Mouse (Mus musculus): Measurements from ENCODE around the gene Grk5.

Grk5 gene

DNA sequence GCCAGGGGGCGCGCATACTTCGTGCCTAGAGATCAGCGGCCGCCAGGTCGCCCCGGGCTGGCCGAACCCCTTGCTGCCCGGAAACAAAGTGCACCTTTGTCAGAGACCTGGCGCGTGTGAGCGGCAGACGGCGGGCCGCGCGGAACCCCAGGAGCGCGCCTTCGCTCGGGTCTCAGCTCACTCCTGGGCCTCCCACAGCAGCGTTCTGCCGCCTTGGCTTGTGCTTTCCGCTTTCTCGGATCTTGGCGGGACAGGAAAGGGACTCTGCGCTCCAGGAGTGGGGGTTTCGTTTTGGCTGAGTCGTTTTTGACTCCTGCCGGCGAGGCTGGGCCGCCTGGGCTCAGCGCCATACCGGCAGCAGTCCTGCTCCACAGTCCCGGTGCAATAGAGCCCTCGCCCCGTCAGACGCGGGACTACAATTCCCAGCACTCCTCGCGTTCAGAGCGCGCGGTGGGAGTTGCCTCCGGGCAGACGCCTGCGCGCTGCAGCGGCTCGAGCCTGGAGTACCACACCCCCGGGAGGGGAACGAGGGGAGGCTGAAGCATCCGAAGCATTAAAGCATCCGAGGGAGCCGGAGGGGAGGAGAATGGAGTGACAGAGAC, at the start of gene Grk5:
TSS of gene Grk5 (plus strand) at position 36 of the 602 bp plus-strand sequence.
- in situ Hi-C loops (cut with MboI, MseI), result loop anchor here (5.0 kb wide), 1 partner anchor 192 kb away; no protein-coding TSS in a partner anchor

DNA sequence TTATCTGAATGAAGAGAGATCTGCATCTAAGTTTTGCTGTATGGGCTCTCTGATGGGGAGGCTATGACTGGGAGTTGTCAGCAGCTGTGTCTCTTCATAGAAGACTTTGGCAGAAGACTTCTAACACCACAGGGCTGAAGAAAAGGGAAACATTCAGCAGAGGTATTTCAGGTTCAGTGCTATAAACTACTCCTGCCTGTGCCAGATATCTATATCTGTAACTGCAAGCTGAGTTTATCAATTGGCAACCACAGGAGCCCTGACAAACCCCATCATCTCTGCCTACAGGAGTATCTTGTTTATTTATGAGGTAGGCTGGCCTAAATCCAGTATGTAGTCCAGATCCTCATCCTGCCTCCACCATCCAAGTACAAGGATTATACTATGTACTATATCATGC, 46.2 kb upstream of the Grk5 start:
- in situ Hi-C loops (cut with MboI, MseI), result loop anchor here (5.0 kb wide), 1 partner anchor 249 kb away; no protein-coding TSS in a partner anchor

DNA sequence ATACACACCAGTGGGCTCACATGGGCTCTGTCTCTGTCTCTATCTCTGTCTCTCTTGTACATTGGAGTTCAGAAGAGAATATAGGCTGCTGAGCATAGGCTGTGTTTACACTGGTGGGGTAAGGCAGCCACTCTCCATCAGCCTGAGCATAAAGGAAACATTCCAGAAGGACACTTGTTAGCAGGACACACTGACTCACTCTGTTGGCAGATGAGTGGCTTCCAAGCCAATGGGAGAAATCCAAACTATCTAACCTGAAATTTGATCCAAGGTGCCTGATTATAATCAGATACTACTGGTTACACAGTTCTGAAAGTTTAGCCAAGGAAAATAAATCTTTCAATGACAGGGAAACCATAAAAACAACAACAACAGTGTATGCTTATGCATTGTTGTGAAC, 43.8 kb upstream of the Grk5 start:
- in situ Hi-C loops (cut with MboI, MseI), result no loop called here

DNA sequence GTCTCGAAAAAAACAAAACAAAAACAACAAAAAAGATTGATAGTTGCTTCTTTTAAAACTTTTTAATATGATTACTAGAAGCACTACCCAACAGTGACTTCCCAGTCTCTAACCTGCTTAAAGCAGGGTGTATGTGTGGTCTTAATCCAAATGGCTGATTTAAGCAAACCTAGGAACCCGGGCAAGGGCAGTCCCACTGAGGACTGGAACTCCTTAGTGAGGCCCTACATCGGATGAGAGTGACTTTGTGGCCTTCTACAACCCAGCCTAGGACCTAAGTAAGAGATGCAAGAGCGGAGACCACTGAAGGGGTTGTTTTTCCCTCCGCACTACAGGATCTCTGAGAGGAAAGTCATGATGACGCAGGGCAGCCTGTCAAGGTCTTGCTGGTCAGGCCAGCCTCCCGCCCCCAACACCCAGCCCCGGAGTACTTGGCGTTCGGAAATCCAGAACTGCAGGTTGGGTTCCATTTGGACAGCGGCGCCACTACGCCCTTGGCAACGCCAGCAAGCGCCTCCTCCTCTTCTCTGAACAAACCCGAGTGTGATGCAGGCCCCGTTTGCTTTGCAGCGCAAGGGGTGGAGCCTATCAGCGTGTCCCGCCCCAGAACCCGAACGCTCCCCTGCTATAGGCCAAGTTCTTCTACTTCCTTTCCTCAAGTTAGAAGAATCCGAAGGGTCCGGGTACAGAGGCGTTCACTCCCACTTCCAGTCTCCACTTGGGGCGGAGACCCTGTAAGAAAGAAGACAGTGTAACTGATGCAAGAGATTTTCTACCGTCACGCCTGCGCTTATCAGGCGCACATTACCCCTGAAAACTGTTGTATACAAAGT, 28.5 kb upstream of the Grk5 start, which contains the start of gene Sfxn4:
TSS of gene Sfxn4 (minus strand) at position 612 of the 833 bp plus-strand sequence.
- in situ Hi-C loops (cut with MboI, MseI), result loop anchor here (5.0 to 10.0 kb wide), 2 partner anchors 56 to 104 kb away; partner anchors contain the start of gene Nanos1

DNA sequence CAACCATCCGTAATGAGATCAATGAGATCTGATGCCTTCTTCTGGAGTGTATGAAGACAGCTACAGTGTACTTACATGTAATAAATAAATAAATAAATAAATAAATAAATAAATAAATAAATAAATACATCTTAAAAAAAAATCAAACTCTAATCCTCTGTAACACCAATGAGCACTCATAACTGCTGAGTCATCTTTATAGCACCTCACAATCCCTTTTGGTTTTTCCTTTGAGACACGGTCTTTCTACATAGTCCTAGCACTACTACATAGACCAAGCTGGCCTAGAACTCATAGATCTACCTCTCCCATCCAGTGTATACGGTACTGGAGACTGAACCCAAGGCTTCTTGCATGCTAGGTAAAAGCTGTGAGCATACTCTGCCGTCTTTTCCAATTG, 23.4 kb upstream of the Grk5 start:
- in situ Hi-C loops (cut with MboI, MseI), result loop anchor here (10.0 kb wide), 1 partner anchor 61 kb away; no protein-coding TSS in a partner anchor

DNA sequence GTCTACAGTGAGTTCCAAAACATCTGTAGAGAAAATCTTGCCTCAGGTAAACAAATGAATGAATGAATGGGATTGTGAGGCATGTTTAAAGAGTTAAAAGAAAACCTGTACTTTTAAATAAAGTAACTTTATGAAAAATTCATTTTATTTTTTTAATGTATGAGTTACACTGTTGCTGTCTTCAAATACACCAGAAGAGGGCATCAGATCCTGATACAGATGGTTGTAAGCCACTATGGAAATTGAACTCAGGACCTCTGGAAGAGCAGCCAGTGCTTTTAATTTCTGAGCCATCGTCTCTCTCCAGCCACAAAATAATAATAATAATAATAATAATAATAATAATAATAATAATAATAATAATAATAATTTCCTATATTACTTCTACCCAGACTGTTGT, 19.1 kb upstream of the Grk5 start:
- in situ Hi-C loops (cut with MboI, MseI), result loop anchor here (10.0 kb wide), 1 partner anchor 296 kb away; no protein-coding TSS in a partner anchor

DNA sequence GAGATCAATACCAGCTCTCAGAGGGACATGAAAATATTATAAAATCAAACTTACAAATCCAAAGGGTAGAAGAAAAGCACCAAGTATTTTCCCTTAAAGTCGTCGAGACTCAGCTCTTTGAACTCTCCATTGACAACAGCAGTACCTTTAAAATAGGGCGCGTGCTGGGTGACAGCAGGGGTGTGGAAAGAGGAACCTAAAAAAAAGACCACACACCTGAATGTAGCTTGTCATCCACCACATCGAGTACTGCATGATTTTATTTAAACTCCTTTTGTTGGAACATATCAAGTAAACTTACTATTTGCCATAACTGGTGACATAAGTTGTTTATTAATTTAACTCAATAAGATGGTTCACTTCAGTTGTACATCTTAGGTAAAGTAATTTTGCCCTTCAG, 18.2 kb upstream of the Grk5 start:
- in situ Hi-C loops (cut with MboI, MseI), result loop anchor here (10.0 kb wide), 1 partner anchor 297 kb away; no protein-coding TSS in a partner anchor

DNA sequence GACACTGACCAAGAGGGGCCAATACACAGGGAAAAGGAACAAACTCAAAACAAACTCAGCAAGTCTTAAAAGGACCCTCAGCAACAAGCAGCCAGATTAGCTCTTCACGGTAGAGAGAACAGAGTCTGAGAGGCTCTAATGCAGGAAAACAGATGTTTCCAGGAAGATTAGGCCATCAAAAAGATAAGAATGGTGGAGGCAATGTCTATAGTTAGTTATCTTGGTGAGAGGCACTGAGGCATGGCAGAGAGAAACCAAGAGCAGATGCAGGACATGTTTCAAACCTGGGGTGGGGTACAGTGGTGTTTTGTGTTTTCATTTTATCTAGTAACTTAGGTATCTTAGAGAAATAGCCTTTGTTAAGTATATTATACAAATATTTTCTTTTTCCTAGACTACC, 17.3 kb upstream of the Grk5 start:
- in situ Hi-C loops (cut with MboI, MseI), result loop anchor here (10.0 kb wide), 1 partner anchor 297 kb away; no protein-coding TSS in a partner anchor

DNA sequence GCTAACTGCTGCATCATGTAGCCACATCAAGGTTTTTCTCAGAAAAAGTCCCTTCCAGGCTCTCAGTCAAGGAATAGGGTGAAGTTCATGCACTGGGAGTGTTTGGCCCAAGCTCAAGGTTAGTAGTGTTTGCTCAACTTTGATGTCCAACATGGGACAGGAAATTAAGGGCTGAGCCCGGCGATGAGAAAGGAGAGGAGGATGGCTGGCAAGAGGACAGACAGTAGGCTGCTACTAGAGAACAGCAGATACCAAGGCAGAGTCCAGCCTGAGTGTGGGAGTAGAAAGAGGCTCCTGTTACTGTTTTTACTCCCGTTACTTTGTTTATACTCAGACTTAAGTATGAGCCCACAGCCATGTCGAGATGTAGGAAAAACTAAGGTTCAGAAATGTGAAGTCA, 16.0 kb upstream of the Grk5 start:
- in situ Hi-C loops (cut with MboI, MseI), result loop anchor here (10.0 kb wide), 1 partner anchor 299 kb away; no protein-coding TSS in a partner anchor

DNA sequence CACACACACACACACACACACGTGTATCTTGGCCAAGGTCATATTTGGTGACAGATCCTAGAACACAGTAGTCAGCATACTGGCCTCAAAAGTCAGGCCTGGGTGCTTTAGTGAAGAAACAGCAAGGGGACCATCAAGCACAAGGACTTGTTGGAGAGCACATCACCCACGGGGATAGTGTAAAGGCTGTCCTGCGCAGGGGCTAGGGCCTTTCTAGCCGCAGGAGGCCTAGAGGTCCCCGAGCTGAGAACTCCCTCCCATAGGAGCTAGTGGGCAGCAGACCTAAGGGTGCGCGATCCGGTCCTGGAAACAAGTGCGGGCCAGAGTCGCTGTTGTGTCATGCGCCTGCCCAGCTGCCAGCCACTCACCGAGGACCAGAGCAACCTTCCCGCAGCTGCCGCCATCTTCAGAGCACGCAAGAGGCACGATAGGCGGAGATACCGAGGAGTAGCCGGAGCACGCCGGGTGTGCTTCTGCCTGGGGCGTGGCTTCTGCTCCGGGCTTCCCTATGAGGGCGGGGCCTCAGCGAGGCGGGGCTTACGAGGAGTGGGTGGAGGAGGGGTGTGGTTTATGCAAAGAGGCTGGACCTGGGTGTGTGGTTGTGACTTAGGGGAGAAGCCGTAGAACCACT, 15.4 kb upstream of the Grk5 start, which contains the start of gene Prdx3:
TSS of gene Prdx3 (minus strand) at position 493 of the 631 bp plus-strand sequence.
- in situ Hi-C loops (cut with MboI, MseI), result loop anchor here (10.0 kb wide), 1 partner anchor 299 kb away; no protein-coding TSS in a partner anchor

DNA sequence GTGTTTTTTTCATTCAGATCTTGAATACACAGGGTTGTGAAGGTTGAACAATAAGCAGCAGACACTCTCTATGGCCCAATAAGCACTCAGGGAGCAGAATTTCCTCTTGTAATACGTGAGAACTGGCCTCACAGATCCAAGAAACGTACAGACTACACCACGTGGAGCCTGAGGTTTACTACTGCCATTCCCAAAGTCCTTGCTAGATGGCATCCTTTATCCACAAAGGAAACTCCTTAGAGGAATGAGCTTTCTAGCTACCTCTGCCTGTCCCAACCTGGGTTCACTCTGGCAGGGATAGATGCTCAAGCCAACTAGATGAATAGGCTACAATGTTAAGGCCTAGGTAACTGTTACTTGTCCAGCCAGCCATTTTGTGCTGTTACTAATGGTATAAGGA, 6.4 kb upstream of the Grk5 start:
- in situ Hi-C loops (cut with MboI, MseI), result no loop called here

DNA sequence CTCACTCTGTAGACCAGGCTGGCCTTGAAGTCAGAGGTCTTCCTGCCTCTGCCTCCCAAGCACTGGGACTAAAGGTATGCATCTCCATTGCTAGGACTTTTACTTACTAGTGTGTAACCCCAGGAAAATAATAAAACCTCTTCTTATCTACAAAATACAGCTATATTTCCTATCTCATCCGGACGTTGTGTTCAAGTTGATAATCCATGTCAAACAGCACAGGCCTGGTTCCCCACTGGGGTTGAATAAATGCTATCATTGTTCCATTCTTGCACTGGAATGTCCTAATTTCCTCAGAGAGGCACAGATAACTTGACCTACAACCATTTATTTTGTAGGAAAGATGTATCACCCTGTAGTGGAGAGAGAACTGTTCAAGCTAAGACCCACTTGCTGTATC, 1.9 kb upstream of the Grk5 start:
- in situ Hi-C loops (cut with MboI, MseI), result loop anchor here (5.0 kb wide), 1 partner anchor 195 kb away; no protein-coding TSS in a partner anchor

DNA sequence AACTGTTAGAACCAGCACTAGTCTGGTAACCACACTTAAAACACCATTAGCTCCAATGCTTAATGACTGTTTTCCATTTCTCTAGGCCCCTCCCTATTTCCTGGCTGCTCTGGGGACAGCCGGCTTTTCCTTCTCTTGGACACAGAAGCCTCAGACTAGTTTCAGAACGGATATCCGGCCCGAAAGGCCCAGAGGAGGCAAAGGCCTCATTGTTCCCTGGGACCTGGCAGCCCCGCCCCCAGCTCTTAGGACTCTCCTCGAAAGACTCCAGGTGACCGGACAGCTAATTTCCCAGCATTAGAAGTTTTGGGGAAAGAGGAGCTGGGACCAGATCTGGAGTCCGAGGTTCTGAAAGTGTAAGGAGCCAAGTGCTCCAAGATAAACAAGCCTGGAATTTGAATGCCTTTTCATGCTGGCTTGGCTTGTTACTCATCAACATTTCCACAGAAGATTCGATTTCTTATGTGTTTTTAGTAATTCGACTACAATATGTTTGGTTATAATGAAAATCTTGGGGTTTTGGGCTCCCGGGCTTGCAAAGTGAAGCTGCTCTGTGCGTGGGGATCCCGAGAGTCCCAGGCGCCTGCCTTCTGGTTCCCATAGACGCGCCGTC, 342 bp upstream of the Grk5 start:
- in situ Hi-C loops (cut with MboI, MseI), result loop anchor here (5.0 kb wide), 1 partner anchor 193 kb away; no protein-coding TSS in a partner anchor

DNA sequence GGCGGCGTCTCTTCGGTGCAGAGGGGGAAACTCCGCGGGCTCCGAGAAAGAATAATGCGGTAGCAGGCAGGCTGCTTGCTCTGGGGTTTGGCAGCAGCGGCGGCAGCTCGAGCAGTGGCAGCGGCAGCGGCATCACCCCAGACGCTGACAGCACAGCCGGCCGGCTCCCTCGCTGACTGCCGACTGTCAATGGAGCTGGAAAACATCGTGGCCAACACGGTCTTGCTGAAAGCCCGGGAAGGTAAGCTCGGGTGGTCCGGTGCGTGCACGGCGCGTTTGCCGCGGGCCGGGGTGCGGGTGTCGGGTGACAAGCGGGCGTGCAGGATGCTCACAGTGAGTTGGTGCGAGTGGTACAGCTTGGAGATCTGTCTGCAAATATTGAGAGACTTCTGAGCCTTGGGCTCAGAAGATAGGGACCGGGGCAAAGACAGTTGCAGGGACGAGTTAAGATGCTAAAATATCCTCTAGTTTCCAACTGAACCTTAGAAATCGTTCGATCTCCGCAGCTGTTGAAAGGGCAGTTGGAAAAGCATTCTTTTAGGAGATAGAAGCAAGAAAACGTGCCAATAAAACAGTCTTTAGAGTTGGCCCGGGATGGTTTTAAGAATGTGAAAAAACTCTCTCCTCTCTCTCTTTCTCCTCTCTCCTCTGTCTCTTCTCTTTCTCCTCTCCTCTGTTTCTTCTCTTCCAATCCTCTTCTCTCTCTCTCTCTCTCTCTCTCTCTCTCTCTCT, 1.0 kb downstream of the Grk5 start:
- in situ Hi-C loops (cut with MboI, MseI), result no loop called here

DNA sequence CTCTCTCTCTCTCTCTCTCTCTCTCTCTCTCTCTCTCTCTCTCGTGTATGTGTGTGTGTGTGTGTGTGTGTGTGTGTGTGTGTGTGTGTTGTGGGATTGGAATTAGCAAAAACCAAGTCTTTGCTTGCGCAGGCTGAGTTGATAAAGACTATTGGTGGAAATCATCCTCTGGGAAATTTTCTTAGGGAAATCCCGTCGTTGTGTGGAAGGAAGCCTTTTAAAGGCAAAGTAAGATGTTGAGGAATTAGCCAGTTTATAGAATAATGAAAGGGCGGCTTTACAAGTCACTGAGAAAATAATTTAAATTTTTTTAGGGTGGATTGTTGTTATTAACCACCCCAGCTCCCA, 1.5 kb downstream of the Grk5 start:
- in situ Hi-C loops (cut with MboI, MseI), result no loop called here

DNA sequence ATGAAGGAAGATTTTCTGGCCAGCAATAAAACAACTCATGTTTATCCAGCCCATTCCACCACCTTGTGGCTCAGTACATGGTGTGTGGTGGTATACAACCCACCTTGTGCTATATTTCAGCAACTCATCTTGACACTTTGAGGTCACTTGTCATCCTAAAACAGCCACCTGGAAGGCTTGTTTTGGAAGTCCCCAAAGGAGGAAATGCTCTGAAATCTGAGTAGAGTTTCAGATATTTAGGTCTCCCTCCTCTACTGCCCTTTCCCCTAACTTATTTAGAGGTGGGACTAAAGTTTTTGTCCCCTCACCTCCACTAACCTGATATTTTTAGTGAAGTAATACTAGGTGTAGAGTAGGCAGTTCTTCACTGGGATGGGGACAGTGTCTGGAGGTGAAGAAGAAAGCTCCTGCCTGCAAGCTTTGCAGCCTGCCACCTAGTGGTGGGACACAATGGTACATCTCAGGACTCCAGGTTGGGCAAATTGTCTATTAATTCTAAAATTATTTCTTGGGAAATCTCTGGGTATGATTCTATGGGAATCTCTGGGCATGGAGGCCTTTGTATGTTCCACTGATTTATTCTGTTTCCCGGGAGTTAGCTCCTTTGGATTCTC, 2.5 kb downstream of the Grk5 start:
- in situ Hi-C loops (cut with MboI, MseI), result no loop called here

DNA sequence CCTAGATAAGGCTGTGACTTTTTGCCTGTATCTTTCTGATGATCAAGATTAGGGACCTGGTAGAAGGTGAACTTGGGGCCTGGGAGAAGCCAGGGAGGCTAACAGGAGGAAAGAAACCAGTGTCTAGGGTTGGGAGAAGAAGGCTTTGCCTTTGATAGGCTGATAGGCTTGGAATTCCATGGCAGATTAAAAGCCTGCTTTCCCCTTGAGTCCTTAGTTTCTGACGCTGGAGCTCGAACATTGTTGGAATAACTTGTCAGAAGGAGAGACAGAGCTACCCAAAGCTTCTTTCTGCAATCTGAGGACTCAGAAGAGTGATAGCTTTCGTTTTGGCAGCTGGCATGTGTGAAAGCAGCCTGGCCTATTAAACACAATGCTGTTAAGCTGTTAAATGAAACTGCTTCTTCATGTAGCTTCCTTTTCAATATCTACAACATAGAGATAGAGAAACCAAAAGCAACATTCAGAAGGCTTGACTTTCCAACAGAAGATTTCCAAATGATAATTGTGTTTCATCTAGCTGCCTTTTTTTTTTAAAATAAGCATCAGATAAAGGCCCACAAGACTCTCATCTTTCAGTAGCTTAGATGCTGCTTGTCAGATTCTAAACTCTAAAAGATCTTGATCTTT, 5.8 kb downstream of the Grk5 start:
- in situ Hi-C loops (cut with MboI, MseI), result no loop called here

DNA sequence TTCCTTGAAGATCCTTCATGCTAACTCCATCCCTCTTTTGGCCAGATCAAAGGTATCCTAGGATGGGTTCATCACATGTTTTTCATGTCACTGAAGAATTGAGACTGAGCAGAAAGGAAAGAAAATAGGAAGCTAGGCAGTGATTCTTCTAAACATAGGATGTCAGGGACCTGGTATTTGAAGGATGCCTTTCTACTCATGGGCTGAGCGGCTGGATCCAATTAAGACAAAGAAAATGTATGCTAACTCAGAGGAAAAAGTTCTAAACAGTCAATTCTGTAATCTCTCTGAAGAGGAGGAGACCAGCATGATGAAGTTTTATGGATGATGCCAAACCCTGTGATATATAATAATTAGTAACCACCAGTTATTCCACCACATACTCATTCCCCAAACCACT, 13.6 kb downstream of the Grk5 start:
- in situ Hi-C loops (cut with MboI, MseI), result no loop called here

DNA sequence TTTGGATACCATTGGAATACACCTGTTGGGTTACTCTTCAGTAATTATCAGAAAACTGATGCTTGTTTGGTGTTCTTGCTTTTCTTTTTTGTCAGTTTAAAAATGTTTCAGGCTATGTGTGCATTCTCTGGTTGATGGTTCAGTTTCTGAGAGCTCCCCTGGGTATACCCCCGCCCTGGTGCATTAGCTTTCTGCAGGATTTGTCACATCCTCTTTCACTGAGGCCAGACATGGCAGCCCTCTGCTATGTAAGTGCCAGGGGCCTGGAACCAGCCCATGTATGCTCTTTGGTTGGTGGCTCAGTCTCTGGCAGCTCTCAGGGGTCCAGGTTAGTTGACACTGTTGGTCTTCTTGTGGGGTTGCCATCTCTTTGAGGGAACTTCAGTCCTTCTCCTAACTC, 14.4 kb downstream of the Grk5 start:
- in situ Hi-C loops (cut with MboI, MseI), result no loop called here

DNA sequence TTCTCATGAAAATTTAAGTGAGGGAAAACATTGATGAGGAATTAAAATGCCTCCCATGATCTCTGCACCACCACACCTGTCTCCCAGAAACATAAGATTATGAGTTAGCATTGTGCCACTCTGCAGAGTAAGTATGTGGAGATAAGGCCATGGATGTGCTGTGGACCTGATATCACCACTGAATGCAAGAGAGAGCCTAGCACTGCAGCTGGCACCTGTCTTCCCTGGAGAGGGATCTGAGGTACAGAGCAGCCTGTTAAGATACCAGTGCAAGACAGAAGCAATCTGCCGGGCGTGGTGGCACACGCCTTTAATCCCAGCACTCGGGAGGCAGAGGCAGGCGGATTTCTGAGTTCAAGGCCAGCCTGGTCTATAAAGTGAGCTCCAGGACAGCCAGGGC, 15.9 kb downstream of the Grk5 start:
- in situ Hi-C loops (cut with MboI, MseI), result no loop called here
